Mouse (Mus musculus): ENCODE data around the gene Loxl1.

GRCm38 (mm10) chr9:58361373-58361772, 48.4 kb upstream of the Loxl1 start:
- TF ChIP-seq POLR2A (IDR thresholded peaks at IDR 0.05; ENCODE audit: insufficient read depth, low read depth, low read length) (no peak), CTCF (IDR thresholded peaks at IDR 0.05; ENCODE audit: insufficient read depth, low read depth, low read length) (no peak)
